11 mouse cellular contexts compared by ENCODE assay signal in the genomic region with DNA sequence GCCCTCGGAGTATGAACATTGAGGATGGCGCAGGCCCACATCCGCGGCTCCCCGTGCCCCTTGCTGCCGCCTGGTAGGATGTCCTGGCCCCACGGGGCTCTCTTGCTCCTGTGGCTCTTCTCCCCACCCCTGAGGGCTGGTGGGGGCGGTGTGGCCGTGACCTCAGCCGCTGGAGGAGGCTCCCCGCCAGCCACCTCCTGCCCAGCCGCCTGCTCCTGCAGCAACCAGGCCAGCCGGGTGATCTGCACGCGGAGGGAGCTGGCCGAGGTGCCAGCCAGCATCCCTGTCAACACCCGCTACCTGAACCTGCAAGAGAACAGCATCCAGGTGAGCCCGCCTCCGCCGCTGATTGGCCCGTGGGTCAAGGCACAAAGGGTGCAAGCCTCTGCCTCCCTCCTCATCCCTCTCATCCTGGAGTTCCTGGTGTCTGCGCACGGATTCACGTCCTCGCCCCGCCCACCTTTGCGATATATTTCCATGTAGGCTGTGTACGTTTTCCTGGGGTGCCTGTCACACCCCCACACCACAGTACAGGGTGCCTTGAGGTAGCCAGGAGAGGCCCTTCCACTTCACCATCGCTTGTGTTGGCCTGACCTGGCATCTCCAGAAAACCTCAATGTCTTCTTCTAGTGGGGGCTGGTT. TPM values are rescaled to one million over a fixed set of nuclear protein-coding genes. Genes with fewer than 3 reads are reported as not detected.
DNase-seq lines count a peak whose midpoint lies in the region; ATAC-seq lines count a peak whose summit lies in the region.
"Had no signal": no experiment of that assay in that cellular context is flagged by ENCODE, and none has a peak within 500 bp of the region (broad histone marks: within the 10 kb centered on the region; RNA-seq: fewer than 3 reads in every experiment).

No protein-coding gene starts in this region.

- no peak overlapping the region for H3K4me3 ChIP-seq in heart, embryonic 14.5 days (ENCODE audit: control insufficient read depth in 1 of 2, insufficient read depth in 1 of 2, low read depth in 1 of 2, low read length in 2 of 2)
- peak overlapping the region; percentile 76 for H3K4me3 ChIP-seq in midbrain, embryonic 12.5 days

- ATAC-seq in cerebellum, adult (ENCODE audit: insufficient number of reproducible peaks, low FRiP score, low TSS enrichment): no peak
- ATAC-seq in heart, embryonic 14.5 days (ENCODE audit: insufficient number of reproducible peaks, insufficient read depth, low FRiP score, low read depth): no peak
- ATAC-seq in midbrain, embryonic 12.5 days (ENCODE audit: low FRiP score, low read depth): no peak
- ATAC-seq in erythroblast, adult 5-6 weeks (replicated peaks; ENCODE audit: low FRiP score, poor library complexity, severe bottlenecking): no peak

- H3K4me2 ChIP-seq in heart, embryonic 14.5 days (ENCODE audit: low read length): peak overlapping the region; percentile 81
- H3K4me2 ChIP-seq in midbrain, embryonic 12.5 days (replicated peaks): peak overlapping the region; percentile 90

- H3K9ac ChIP-seq in heart, embryonic 14.5 days (ENCODE audit: low read length): peak overlapping the region; percentile 34; the same call in 1 of the 2 replicates
- peak overlapping the region; percentile 61; the same call in 1 of the 2 replicates for H3K9ac ChIP-seq in midbrain, embryonic 12.5 days (replicated peaks)
- H3K9ac ChIP-seq: liver, embryonic 14.5 days had no signal

- no peaks in the 10 kb centered on the region for H3K9me3 ChIP-seq in heart, embryonic 14.5 days (ENCODE audit: control insufficient read depth, low read length)
- H3K9me3 ChIP-seq in midbrain, embryonic 12.5 days: no peaks in the 10 kb centered on the region

- peak; percentile 49 to 54 for DNase-seq in cerebellum, adult 18-20 months
- DNase-seq in cerebellum, postnatal 14 days: peak; percentile 39 to 42
- no peak for DNase-seq in lung, postnatal 4 days
- no peak for DNase-seq in yolk sac, embryonic 10.5 days (ENCODE audit: low spot score)
- DNase-seq: thymus, adult 2 months had no signal

- H3K27me3 ChIP-seq in heart, embryonic 14.5 days (ENCODE audit: control insufficient read depth, insufficient read depth, low read length): peaks cover 34% of the 10 kb centered on the region
- H3K27me3 ChIP-seq in midbrain, embryonic 12.5 days: peaks cover 25% of the 10 kb centered on the region

- H3K4me1 ChIP-seq in heart, embryonic 14.5 days (ENCODE audit: control insufficient read depth in 2 of 2, insufficient read depth in 2 of 2, low read length in 2 of 2): peaks cover 20 to 37% of the 10 kb centered on the region in 2 experiments
- peaks cover 56% of the 10 kb centered on the region for H3K4me1 ChIP-seq in midbrain, embryonic 12.5 days

- WGBS in heart, embryonic 14.5 days: 21% methylated on average over 29 of the region's 29 CpGs
- 33% methylated on average over 29 of the region's 29 CpGs for WGBS in midbrain, embryonic 12.5 days

- H3K27ac ChIP-seq in heart, embryonic 14.5 days (replicated peaks in 1 of 2; ENCODE audit: control insufficient read depth in 1 of 2, insufficient read depth in 1 of 2, low read depth in 2 of 2, low read length in 2 of 2): no peak overlapping the region
- peak overlapping the region; percentile 15; the same call in 1 of the 2 replicates for H3K27ac ChIP-seq in midbrain, embryonic 12.5 days (replicated peaks)
- H3K27ac ChIP-seq: liver, embryonic 14.5 days had no signal

- peaks cover 29% of the 10 kb centered on the region for H3K36me3 ChIP-seq in heart, embryonic 14.5 days (ENCODE audit: control insufficient read depth, insufficient read depth, low read length)
- H3K36me3 ChIP-seq in midbrain, embryonic 12.5 days: peaks cover 56% of the 10 kb centered on the region

RNA-seq across cellular contexts. Expression of a gene that starts 16.2 kb away (rescaled TPM):
- polyA plus RNA-seq in heart, embryonic 14.5 days (2014; fragmentation: Nextera tagmentation; extraction: Ambion mirVana): 4.1 and 4.5 TPM in 2 replicates
- 12.0 and 13.5 TPM in 2 replicates for polyA plus RNA-seq in midbrain, embryonic 12.5 days (2016; fragmentation: Nextera tagmentation; extraction: Ambion mirVana)
- not detected in 2 replicates for total RNA-seq in erythroblast, adult 5-6 weeks (2015; ENCODE audit: low replicate concordance)
- not detected in 2 replicates for total RNA-seq in erythroblast, adult 5-6 weeks (2017; ENCODE audit: low replicate concordance)
- total RNA-seq: hematopoietic stem cell, adult 5-6 weeks had no signal

RNA-seq across cellular contexts. Expression of a gene that starts 20.2 kb away (rescaled TPM):
- 0.34 and 1.4 TPM in 2 replicates for polyA plus RNA-seq in heart, embryonic 14.5 days (2014; fragmentation: Nextera tagmentation; extraction: Ambion mirVana)
- 3.4 and 5.1 TPM in 2 replicates for polyA plus RNA-seq in midbrain, embryonic 12.5 days (2016; fragmentation: Nextera tagmentation; extraction: Ambion mirVana)
- total RNA-seq in erythroblast, adult 5-6 weeks (2015; ENCODE audit: low replicate concordance): not detected in 2 replicates
- total RNA-seq in erythroblast, adult 5-6 weeks (2017; ENCODE audit: low replicate concordance): not detected in 2 replicates
- total RNA-seq: hematopoietic stem cell, adult 5-6 weeks had no signal

RNA-seq across cellular contexts. Expression of a gene that starts 22.8 kb away (rescaled TPM):
- 128 and 131 TPM in 2 replicates for polyA plus RNA-seq in heart, embryonic 14.5 days (2014; fragmentation: Nextera tagmentation; extraction: Ambion mirVana)
- polyA plus RNA-seq in midbrain, embryonic 12.5 days (2016; fragmentation: Nextera tagmentation; extraction: Ambion mirVana): 56.2 and 58.1 TPM in 2 replicates
- total RNA-seq in erythroblast, adult 5-6 weeks (2015; ENCODE audit: low replicate concordance): 6.7 and 43.7 TPM in 2 replicates
- 33.7 and 59.7 TPM in 2 replicates for total RNA-seq in erythroblast, adult 5-6 weeks (2017; ENCODE audit: low replicate concordance)

RNA-seq across cellular contexts. Expression of a gene that starts 51.3 kb away (rescaled TPM):
- polyA plus RNA-seq in heart, embryonic 14.5 days (2014; fragmentation: Nextera tagmentation; extraction: Ambion mirVana): 101 and 114 TPM in 2 replicates
- polyA plus RNA-seq in midbrain, embryonic 12.5 days (2016; fragmentation: Nextera tagmentation; extraction: Ambion mirVana): 132 and 136 TPM in 2 replicates
- total RNA-seq in erythroblast, adult 5-6 weeks (2015; ENCODE audit: low replicate concordance): 17.9 and 19.2 TPM in 2 replicates
- total RNA-seq in erythroblast, adult 5-6 weeks (2017; ENCODE audit: low replicate concordance): 12.4 and 13.4 TPM in 2 replicates

RNA-seq across cellular contexts. Expression of a gene that starts 51.4 kb away (rescaled TPM):
- 8.7 and 9.2 TPM in 2 replicates for polyA plus RNA-seq in heart, embryonic 14.5 days (2014; fragmentation: Nextera tagmentation; extraction: Ambion mirVana)
- polyA plus RNA-seq in midbrain, embryonic 12.5 days (2016; fragmentation: Nextera tagmentation; extraction: Ambion mirVana): 32.4 and 35.1 TPM in 2 replicates
- total RNA-seq in erythroblast, adult 5-6 weeks (2015; ENCODE audit: low replicate concordance): not detected in 2 replicates
- not detected in 2 replicates for total RNA-seq in erythroblast, adult 5-6 weeks (2017; ENCODE audit: low replicate concordance)
- total RNA-seq: hematopoietic stem cell, adult 5-6 weeks had no signal

Comparison
In these comparisons a context has a peak if more than half of its experiments do, and no peak if none do; other contexts are left out.
1. DNase-seq: peak in cerebellum, adult 18-20 months (2 of 2) and cerebellum, postnatal 14 days (2 of 2); none in lung, postnatal 4 days (0 of 2) and yolk sac, embryonic 10.5 days (single experiment).